Mouse (Mus musculus): Measurements from ENCODE around the gene Stab2.

- TF ChIP-seq CTCF (IDR thresholded peaks at IDR 0.05; ENCODE audit: low read depth, low read length) (no peak), POLR2A (IDR thresholded peaks at IDR 0.05; ENCODE audit: extremely low read depth, insufficient read depth, low read length) (no peak)
Observed at GRCm38 (mm10) chr10:86886434-86886833, 121.4 kb downstream of the Stab2 start.

Data from liver, adult 2 months (tissue).